In genomic region chr10:28366065-28366677, GRCm38 (mm10) we compare ENCODE assay signal across 28 mouse cellular contexts.
DNase-seq lines count a peak whose midpoint lies in the region; ATAC-seq lines count a peak whose summit lies in the region.
"Had no signal": no experiment of that assay in that cellular context is flagged by ENCODE, and none has a peak within 500 bp of the region (broad histone marks: within the 10 kb centered on the region; RNA-seq: fewer than 3 reads in every experiment).

No protein-coding gene starts in this region.

- ATAC-seq in neural tube, embryonic 12.5 days (ENCODE audit: low FRiP score, low read depth), result peak; percentile 78
- ATAC-seq in neural tube, embryonic 15.5 days (ENCODE audit: low FRiP score), result no peak; the same call in 1 of the 2 replicates
- ATAC-seq: activated CD4-positive, CD25-positive, alpha-beta regulatory T cell, adult 4 months; forebrain, embryonic 16.5 days had no signal

- DNase-seq in embryo, embryonic 10 days (ENCODE audit: low spot score), result peak; percentile 14
- no peak for DNase-seq in embryo, embryonic 9.5 days (ENCODE audit: extremely low spot score)
- peak; percentile 67 for DNase-seq in mesoderm, embryonic 11.5 days (ENCODE audit: low read depth, low spot score)
- no peak for DNase-seq in right cerebral cortex, postnatal 25 days
- DNase-seq in layer of hippocampus, adult 18-20 months (ENCODE audit: low spot score in 2 of 2), result no peak
- no peak for DNase-seq in layer of hippocampus, postnatal 14 days (ENCODE audit: low spot score in 2 of 2)
- DNase-seq: adrenal gland, adult 8-10 months; cerebellum, adult 18-20 months; cerebellum, postnatal 14 days; gastrocnemius, postnatal 14 days; heart, adult 18-20 months; heart, postnatal 10 days; kidney, adult 11 months; liver; lung, postnatal 4 days; thymus, adult 2 months had no signal

- no peak overlapping the region for H3K9ac ChIP-seq in neural tube, embryonic 12.5 days
- H3K9ac ChIP-seq in neural tube, embryonic 15.5 days (replicated peaks), result no peak overlapping the region
- H3K9ac ChIP-seq: embryonic facial prominence, embryonic 15.5 days; heart, embryonic 12.5 days; liver, embryonic 15.5 days; lung, embryonic 15.5 days had no signal

- no peaks in the 10 kb centered on the region for H3K4me1 ChIP-seq in neural tube, embryonic 12.5 days
- no peaks in the 10 kb centered on the region for H3K4me1 ChIP-seq in neural tube, embryonic 15.5 days
- H3K4me1 ChIP-seq: embryonic facial prominence, embryonic 15.5 days; liver, embryonic 15.5 days; lung, embryonic 15.5 days had no signal

- 69% methylated on average over 5 of the region's 5 CpGs for whole genome bisulfite sequencing in neural tube, embryonic 12.5 days
- 72% methylated on average over 5 of the region's 5 CpGs for WGBS in neural tube, embryonic 15.5 days

- no peak overlapping the region for H3K27ac ChIP-seq in neural tube, embryonic 12.5 days
- H3K27ac ChIP-seq in neural tube, embryonic 15.5 days (replicated peaks), result no peak overlapping the region
- H3K27ac ChIP-seq: embryonic facial prominence, embryonic 15.5 days; kidney, postnatal 0 days; limb, embryonic 10.5 days; liver, embryonic 15.5 days; lung, embryonic 15.5 days; stomach, postnatal 0 days had no signal

- no peak overlapping the region for H3K4me2 ChIP-seq in neural tube, embryonic 12.5 days (replicated peaks)
- no peak overlapping the region for H3K4me2 ChIP-seq in neural tube, embryonic 15.5 days
- H3K4me2 ChIP-seq: embryonic facial prominence, embryonic 15.5 days; heart, embryonic 12.5 days; liver, embryonic 15.5 days; lung, embryonic 15.5 days had no signal

- H3K9me3 ChIP-seq in neural tube, embryonic 12.5 days, result no peaks in the 10 kb centered on the region
- no peaks in the 10 kb centered on the region for H3K9me3 ChIP-seq in neural tube, embryonic 15.5 days (replicated peaks)
- H3K9me3 ChIP-seq: embryonic facial prominence, embryonic 15.5 days; heart, embryonic 12.5 days; limb, embryonic 10.5 days; liver, embryonic 15.5 days; lung, embryonic 15.5 days had no signal

- no peaks in the 10 kb centered on the region for H3K27me3 ChIP-seq in neural tube, embryonic 12.5 days (replicated peaks)
- no peaks in the 10 kb centered on the region for H3K27me3 ChIP-seq in neural tube, embryonic 15.5 days (replicated peaks)
- H3K27me3 ChIP-seq: embryonic facial prominence, embryonic 15.5 days; heart, embryonic 12.5 days; liver, embryonic 15.5 days; lung, embryonic 15.5 days had no signal

- no peaks in the 10 kb centered on the region for H3K36me3 ChIP-seq in neural tube, embryonic 12.5 days
- no peaks in the 10 kb centered on the region for H3K36me3 ChIP-seq in neural tube, embryonic 15.5 days
- H3K36me3 ChIP-seq: embryonic facial prominence, embryonic 15.5 days; heart, embryonic 12.5 days; limb, embryonic 10.5 days; liver, embryonic 15.5 days; lung, embryonic 15.5 days had no signal

- H3K4me3 ChIP-seq in neural tube, embryonic 12.5 days, result no peak overlapping the region
- no peak overlapping the region for H3K4me3 ChIP-seq in neural tube, embryonic 15.5 days (replicated peaks)
- H3K4me3 ChIP-seq: embryonic facial prominence, embryonic 15.5 days; heart, embryonic 12.5 days; limb, embryonic 10.5 days; liver, embryonic 15.5 days; lung, embryonic 15.5 days; myocyte had no signal

Comparison
In these comparisons a context has a peak if more than half of its experiments do, and no peak if none do; other contexts are left out.
1. DNase-seq: peak in embryo, embryonic 10 days (single experiment) and mesoderm, embryonic 11.5 days (single experiment); none in embryo, embryonic 9.5 days (single experiment), right cerebral cortex, postnatal 25 days (single experiment), layer of hippocampus, adult 18-20 months (0 of 2) and layer of hippocampus, postnatal 14 days (0 of 2).